Mouse (Mus musculus) A20 (cell line): ENCODE results near the gene Ltbp1.

Source experiments
- DNase-seq: peaks from one replicate; pipeline ENCODE4 v3.0.0-alpha.2; 2011; ENCODE audit warnings: low read depth, low spot score

Ltbp1 gene

DNA sequence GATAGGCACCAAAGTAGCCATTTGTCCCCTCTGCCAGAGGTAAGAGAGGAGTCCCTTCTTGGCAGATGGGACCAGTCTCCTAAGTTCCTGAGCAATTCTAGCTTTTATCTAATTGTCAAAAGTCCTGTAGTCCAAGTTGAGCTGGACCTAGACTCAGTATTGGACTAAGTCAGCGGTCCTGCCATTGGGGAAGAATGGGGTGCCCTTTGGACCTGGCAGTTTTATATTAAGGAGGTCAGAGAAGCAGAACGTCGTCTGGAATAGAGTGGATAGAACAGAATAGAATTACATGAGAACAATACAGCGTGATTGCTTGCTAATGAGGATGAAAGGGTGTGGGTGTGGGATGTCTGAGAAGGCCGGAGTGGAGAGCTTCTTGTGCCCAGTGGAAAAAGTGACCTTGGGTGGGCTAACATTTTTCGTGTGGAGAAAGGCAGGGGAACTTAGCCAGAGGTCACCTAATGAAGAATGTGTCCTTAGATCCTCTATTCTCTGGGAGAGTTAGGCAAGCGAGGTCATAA is 167.4 kb downstream of the Ltbp1 start:
- DNase-seq, result no peak

DNA sequence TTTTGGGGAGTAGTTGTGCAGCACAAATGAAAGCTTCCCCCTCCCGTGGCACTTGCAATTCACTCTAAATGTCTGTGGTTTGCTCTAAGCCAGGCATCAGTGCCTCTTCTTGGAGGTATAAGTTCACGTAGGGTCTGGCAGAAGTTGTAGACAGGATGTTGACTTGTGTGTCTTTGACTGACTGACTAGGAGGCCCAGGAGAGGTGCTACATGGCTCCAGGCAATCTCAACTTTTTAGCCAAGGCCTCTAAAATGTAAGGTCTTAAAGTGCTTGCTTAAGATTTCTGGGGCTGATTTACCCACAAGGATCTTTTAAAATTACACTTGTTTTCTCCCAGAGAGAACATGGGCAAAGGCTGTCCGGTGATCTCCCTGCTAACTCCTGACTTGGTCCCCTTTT is 169.1 kb downstream of the Ltbp1 start:
- no peak for DNase-seq

DNA sequence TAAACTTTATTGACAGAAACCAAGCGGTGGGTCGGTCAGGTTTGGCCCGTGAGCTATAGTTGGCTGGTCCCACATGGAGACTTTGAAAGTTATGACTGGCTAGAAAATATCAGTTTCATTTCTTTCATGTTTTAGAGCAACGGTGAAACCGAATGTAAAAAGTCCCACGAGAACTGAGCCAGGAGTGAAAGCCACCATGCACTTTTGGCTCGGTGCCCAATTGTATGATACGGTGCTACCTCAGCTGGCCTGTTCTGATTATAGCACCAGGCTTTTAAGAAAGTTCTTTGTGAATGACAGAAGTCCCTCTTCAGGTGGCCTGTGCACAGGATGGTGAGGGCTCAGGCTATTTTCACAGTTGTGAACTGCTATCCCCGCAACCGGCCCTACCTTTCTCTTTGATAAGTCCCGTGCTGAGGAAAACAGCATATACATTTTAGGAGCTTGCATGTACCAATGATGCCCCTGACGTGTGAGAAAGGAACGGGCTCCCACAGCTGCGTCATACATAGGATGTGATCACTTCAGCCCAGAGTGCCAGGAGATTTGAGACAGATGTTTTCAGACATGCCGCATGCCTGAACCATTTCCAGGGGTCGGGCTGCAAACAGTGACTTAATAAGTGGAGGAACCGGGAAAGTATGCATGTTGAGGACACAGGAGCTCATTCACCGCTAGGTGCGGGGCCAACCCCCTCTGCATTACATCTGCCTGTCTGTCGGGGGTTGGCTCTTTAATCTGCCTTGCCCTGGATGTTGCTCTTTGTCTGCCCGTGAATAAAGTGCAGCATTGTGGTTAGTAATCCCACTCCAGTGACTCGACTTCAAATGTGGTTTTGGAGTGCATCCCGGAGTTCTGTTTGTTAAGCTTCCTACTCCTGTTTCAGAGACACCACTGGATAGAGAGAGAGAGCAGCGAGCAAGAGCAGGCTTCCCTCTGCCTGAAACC is 172.8 kb downstream of the Ltbp1 start:
- peak; percentile 86 for DNase-seq

DNA sequence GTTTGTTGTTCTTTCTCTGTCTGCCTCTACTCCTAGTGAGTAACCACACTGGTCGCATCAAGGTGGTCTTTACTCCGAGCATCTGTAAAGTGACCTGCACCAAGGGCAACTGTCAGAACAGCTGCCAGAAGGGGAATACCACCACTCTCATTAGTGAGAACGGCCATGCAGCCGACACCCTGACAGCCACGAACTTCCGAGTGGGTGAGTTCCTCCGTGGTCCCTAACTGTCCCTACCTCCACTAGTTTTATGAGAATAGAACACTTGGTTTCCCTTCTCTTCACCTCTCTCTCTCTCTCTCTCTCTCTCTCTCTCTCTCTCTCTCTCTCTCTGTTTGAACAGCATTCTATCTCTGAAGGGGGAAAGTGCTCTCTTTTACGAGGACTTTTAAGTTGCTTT is 173.6 kb downstream of the Ltbp1 start:
- DNase-seq, result peak; percentile 64

DNA sequence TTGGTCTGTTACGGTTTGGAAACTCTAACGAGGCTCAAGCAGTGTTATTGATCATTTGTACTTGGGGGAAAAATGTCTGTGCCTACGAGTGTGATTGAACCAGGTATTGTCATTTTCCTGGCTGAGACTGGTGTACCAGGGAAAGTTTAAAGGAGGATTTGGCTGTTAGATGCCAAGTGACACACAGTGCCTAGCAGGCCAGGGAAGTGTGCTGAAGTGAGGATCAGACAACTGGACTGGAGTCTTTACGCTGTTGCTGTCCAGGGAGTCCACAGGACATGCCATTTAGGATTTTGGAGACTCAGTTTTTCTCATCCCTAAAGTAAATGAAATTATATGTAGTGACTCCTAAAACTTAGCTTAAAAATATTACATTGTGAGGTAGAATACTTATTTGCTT is 174.9 kb downstream of the Ltbp1 start:
- no peak for DNase-seq

DNA sequence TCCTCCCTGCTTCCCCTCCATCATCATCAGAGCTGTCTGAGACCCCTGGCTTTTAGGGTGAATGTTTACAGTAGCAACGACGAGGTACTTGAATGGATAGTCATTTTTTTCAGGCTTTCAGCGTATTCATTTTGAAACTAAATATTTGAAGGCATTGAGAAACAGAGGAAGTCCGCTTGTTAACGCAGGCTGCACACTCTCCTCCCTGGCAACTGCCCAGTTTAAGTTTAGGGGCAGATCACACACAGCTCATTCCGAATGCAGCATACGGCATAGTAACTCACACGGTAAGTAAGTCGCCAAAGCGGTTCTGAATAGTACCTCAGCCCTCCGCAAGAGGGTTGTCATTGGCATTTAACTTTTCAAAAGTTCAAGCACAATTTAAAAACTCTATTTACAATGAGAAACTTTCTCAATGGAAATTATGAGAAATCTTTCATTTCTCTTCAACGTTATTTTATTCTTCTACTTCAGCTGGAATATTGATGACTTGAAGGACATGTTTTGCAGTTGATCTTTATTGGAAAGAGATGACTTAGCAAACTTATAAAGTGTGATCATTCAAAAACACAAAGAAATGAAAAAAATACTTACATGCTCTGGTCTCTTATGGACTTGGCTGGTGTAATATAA is 175.7 kb downstream of the Ltbp1 start:
- peak; percentile 83 for DNase-seq

DNA sequence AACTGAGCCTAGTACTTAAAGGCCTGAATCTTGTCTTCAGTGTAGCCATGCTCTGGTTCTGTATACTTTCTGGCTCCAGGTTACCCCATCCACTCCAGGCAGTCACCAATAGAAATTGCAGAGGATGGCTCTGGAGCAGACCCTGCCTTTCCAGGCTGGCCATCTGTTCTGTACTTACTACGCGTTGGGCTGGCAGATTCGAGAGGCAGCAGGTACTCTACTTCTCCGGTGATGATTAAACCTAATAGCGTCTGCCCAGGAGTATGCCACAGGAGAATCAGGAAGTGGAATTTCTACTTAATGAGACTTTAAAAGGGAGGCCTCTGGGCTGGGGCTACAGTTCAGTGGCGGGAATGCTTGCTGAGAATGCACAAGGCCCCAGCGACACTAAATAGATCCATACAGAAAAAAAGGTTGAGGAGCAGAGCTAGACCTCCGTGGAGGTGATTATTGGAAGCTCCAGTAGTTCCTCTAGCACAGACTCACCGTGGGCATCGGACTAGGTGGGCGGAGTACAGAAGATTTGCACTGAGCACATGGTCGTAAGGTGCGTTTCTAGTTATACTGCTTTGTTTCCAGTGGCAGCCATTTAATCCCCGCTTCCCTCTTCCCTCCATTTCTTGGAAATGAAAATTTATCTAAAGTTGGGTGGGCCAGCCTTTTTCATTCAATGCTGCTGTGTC is 177.1 kb downstream of the Ltbp1 start:
- DNase-seq, result no peak

DNA sequence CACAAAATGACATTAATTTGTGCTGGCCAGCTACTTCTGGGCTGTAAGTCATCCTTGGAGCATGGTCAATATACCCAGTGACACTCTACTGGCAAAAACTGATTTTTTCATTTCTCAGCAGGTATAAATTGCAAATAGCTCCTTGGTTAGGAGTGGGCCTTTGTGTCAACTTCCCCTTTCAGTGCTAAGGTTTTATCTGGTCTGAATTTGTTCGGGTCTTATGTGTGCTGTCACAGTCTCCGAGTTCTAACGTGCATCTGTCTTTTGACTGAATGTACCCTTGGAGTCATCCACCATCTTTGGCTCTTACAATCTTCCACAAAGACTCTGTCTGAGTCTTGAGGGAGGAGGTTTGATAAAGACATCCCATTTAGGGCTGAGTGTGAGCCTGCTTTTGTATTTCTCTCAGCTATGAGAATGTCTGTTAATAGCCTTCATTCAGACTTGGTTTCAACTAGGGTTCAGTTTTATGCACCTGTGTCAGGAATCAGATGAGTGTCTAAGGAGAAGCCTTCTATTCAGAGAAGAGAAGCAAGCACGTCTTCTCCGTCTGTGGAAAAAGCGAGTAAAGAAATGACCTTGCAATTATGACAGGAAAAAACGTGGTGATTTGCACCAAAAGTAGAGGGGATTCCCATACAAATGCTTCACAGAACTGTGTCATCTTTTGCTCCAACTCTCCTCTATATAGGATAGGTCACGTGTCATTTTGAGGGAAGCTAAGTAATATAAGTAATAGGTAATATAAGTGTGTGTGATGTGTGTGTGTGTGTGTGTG is 181.6 kb downstream of the Ltbp1 start:
- DNase-seq, result peak; percentile 36

DNA sequence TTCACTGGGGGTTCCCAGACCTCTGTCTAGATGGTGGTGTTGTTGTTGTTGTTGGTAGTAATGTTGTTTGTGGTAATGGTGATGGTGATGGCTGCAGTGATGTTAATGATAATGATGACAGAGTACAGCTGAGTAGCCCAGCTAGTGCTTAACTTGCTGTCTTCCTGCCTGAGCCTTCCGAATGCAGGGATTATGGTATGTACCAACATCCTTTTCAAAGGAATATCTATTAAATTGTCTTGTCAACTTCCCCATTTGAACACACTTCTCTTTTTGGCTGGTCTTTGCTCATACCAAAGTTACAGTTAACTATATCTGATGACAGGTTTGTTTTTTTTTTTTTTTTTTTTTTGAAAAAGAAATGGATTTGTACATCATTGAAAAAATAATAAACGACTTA is 191.6 kb downstream of the Ltbp1 start:
- no peak for DNase-seq

DNA sequence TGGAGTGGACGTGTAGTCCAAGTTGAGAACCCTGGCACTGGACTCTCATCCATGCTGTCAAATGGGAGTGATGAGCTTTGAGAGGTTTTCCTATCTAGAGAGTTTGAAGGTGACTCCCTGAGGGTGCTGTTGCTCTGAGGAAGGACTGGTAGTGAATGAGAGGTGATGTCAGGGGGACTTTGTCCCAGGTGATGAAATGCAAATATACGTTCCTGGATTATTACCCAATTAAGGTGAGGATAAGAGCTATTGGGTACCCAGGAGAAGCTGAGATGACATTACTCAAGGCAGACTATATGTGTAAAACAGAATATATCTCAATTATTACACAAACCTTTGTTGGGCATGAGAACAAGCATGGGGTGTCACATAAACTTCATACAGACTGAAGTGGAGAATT is 193.4 kb downstream of the Ltbp1 start:
- no peak for DNase-seq

DNA sequence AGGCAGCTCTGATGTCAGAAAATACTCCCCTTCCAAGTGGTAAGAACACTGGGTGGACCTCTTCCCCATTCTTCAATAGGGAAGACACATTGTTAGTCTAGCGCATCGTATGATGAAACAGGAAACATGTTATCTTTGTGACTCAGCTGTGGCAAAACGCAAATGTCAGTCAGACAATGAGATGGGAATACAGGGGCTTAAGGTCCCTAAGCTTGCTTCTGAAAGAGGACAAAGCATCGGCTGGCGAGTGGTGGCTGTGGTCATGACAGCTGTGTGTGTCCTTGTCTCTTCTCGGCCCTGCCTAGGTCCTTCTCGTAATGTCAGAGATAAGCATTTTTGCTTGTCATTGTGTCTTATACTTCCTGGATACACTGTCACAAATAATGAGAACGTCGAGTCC is 194.3 kb downstream of the Ltbp1 start:
- DNase-seq, result no peak

DNA sequence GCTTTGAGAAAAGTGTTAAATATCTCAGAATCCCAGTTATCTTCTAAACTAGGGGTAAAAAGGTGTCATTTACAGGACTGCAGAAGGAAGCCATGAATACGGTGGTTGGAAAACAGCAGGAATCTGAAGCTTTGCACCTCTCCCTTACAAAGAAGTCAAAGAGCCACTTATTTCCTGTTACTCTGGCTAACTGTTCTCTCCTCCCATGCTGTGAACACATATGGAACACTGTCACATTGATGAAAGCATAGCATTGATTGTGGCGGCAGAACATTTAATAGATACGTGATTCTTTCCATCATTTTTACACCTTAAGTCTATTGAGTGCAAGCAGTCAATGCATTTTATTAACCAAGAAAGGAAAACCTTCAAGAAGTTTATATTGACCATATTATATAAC is 196.9 kb downstream of the Ltbp1 start:
- DNase-seq, result no peak

DNA sequence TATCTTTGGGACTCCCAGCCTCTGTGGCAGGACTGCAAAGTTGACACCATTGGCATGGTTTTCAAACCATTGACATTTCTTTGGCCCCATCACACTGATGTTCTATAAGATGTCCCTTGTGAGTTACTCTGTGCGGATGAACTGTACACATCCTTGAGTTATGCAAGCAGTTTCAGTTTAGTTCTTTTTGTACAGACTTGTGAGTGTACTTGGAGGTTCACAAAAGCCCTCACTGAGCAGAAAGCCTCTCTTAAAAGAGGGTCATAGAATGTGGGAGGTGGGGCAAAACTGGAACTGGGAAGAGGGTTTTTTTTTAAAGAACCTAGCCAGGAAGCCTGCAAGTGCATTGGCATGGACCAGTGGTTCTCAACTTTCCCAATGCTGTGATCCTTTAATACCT is 198.7 kb downstream of the Ltbp1 start:
- DNase-seq, result no peak

DNA sequence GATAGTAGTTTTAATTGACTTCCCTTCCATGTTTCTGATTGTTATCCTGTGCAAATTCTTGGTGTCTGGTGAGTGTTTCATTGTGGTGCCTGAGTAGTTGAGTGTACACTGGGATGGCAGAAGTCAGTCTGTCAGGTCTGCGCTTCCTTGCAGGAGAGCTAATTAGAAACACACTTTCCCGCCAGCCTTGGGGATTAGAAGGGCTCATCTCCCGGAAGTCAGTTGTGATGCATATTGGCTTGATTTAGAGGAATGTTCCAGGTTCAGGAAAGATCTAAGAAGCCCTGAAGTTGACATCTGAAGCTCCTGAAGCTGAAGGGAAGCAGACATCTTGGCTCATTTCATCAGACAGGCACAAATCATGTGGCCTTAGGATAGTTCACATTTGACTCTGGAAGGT is 200.9 kb downstream of the Ltbp1 start:
- DNase-seq, result no peak

DNA sequence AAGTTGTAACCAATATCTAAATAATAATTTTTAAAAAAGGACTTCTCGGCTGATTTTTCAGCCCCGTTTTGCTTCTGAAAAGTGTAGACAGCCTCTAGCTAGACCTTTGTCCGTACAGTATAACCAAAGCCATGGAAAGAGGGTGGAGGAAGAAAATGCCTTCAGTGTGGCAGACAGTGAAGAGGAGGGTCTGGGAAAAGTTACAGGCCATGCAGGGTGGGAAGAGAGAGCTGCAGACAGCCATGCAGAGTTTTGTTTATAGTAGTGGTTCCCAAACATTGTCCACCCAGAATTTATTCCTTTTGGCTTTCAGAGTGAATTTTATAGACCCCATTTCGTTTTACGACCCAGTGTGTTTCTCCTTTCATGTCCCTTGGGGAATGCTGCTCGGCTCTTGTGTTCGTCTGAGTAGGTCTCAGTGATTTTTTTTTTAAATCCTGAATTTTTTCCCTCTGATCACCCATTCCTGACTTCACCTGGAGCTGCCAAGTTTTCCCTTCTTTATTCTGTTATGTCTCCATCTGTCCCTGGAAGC is 202.9 kb downstream of the Ltbp1 start:
- no peak for DNase-seq

DNA sequence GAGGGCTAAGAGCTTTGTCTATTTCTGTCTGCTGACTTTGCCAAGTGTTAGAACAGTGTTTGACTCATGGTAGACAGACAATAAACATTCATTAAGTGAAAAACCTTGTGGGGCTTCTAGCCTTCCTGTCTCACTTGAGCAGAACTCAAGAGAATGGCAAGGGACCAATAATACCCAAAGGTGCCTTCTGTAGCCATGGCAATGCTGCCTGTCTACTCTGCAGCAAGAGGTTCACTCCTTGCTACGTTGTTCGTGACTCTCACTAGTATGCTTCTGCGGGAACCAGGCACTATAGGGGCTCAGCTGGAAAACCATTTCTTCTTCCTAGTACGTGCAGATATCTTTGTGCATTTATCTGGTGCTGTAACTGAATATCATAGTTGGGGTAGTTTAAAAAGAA is 205.2 kb downstream of the Ltbp1 start:
- DNase-seq, result no peak

DNA sequence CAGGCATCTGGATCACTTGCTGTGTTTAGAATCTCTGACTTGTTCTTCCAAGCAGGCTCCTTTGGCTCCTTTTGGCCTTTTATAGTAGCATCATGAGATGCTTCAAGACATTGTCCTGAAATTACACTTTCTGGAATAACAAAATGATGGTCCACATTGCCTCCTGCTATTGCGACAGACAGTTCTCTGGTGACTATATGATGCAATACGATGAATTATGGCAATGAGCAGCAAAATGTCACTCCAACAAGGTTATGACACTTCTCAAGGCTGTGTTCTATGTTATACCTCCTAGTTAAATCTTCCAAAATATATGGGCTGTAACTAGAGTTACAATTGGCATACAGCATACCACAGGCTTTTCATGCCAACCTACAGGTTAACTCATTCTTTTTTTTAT is 211.0 kb downstream of the Ltbp1 start:
- no peak for DNase-seq

DNA sequence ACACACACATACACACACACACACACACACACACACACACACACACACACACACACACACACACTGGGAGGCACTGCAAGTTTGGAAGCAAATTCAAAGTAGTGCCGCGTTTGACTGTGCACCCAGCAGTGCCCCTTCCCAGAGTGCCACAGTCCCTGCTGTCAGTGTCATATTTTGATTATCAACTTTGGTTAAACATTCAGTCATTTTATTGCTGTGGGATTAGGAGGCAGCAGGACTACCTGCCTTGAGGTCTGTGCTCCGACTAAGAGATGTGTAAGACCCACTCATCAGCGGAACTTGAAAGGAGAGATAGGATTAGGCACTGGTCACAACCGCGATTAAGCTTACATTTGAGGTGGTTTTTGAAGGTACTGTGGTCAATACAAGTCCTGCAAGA is 213.3 kb downstream of the Ltbp1 start:
- DNase-seq, result no peak

DNA sequence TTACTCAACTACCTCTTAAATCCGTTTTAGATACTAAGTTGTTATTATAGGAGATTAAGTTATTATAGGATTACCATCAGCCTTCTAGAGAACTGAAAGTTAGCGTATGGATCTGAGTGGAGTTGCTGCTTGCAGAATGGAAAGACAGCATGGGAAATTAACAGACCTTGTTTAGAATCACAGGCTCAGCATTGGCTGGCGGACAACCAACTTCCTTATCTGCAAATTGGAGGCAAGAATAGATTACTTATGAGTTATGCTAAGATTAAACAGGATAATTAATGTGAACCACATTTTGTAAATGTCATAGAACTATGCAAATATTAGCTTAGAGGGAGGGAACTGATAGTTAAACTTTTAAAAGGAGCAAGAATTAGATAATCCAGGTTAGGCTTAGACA is 223.0 kb downstream of the Ltbp1 start:
- no peak for DNase-seq

DNA sequence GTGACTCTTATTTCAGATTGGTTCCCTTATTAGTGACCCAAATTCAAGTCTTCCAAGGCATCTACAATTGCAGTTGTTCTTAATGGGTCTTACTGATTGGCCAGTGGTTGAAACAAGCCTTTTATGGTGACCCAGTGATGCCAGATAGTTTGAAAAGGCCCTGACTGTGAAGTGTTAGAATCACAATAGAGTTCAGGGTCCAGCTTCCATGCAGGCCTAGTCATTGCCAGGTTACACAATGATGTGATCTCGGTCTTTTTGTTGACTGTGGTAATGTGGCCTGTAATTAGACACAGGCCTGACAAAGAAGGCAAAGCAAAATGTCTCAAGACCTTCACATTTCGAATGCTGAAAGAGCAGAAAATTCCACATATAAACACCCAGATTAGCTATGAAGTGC is 227.8 kb downstream of the Ltbp1 start:
- no peak for DNase-seq

DNA sequence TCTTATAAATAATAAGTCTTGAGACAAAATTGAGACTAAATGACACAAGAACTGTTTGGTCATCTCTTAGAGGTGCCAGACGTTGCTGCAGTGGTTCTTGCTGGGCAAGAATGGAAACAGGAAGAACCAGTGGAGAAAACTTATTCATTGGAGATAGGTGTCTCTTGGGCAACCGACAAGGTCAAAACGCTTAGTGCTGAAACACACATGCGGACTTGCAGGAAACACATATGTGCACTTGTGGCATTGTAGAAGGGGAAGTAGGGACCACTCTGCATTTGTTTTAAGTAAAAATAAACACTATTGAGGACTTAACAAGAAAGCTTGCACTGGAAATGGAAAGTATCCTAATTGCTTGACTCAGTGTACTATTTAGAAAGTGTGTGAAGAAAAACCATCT is 228.6 kb downstream of the Ltbp1 start:
- DNase-seq, result no peak
